In genomic region chrX:99148061-99148905, GRCm38 (mm10) we compare ENCODE assay signal across 11 mouse cellular contexts. TPM values are rescaled to one million over a fixed set of nuclear protein-coding genes. Genes with fewer than 3 reads are reported as not detected.
DNase-seq lines count a peak whose midpoint lies in the region; ATAC-seq and TF ChIP-seq lines count a peak whose summit lies in the region.
"Had no signal": no experiment of that assay in that cellular context is flagged by ENCODE, and none has a peak within 500 bp of the region (broad histone marks: within the 10 kb centered on the region; RNA-seq: fewer than 3 reads in every experiment).

No protein-coding gene starts in this region.

- intact Hi-C loops in left cerebral cortex, postnatal 25 days (cut with DNase I), result no loop called here

- no peak overlapping the region for H3K4me2 ChIP-seq in lung, embryonic 16.5 days (ENCODE audit: low read depth, low read length)
- no peak overlapping the region for H3K4me2 ChIP-seq in forebrain, embryonic 16.5 days (ENCODE audit: low read length)
- no peak overlapping the region for H3K4me2 ChIP-seq in neural tube, embryonic 15.5 days
- H3K4me2 ChIP-seq: heart, embryonic 15.5 days; liver, embryonic 15.5 days had no signal

- no peak overlapping the region for H3K9ac ChIP-seq in lung, embryonic 16.5 days (ENCODE audit: low read length)
- no peak overlapping the region for H3K9ac ChIP-seq in forebrain, embryonic 16.5 days (replicated peaks; ENCODE audit: low read depth, low read length)
- H3K9ac ChIP-seq in neural tube, embryonic 15.5 days (replicated peaks), result no peak overlapping the region
- H3K9ac ChIP-seq: heart, embryonic 15.5 days; liver, embryonic 15.5 days had no signal

- H3K27me3 ChIP-seq in lung, embryonic 16.5 days (ENCODE audit: control insufficient read depth, insufficient read depth, low read depth, low read length), result no peaks in the 10 kb centered on the region
- no peaks in the 10 kb centered on the region for H3K27me3 ChIP-seq in forebrain, embryonic 16.5 days (replicated peaks; ENCODE audit: control insufficient read depth, insufficient read depth, low read length)
- no peaks in the 10 kb centered on the region for H3K27me3 ChIP-seq in kidney, adult 2 months (replicated peaks; ENCODE audit: control insufficient read depth, insufficient read depth, low read length)
- H3K27me3 ChIP-seq in neural tube, embryonic 15.5 days (replicated peaks), result peaks cover 13% of the 10 kb centered on the region
- H3K27me3 ChIP-seq: heart, embryonic 15.5 days; liver, embryonic 15.5 days had no signal

- TF ChIP-seq POLR2A in kidney, adult 2 months (IDR thresholded peaks at IDR 0.05; ENCODE audit: low read depth, low read length), result no peak

- no peak for TF ChIP-seq CTCF in kidney, adult 2 months (conservative IDR thresholded peaks at IDR 0.05; ENCODE audit: insufficient read depth, insufficient read length, low read depth, low read length)

- peak overlapping the region; percentile 49 for H3K27ac ChIP-seq in lung, embryonic 16.5 days (ENCODE audit: low read length)
- peak overlapping the region; percentile 72 for H3K27ac ChIP-seq in forebrain, embryonic 16.5 days (ENCODE audit: low read length)
- no peak overlapping the region for H3K27ac ChIP-seq in kidney, adult 2 months (ENCODE audit: insufficient read depth, low read depth, low read length)
- no peak overlapping the region for H3K27ac ChIP-seq in neural tube, embryonic 15.5 days (replicated peaks)
- H3K27ac ChIP-seq: heart, embryonic 15.5 days; liver, embryonic 15.5 days had no signal

- ATAC-seq in lung, embryonic 16.5 days (ENCODE audit: low read depth), result peak; percentile 35; the same call in 1 of the 2 replicates
- peak; percentile 27; the same call in 1 of the 2 replicates for ATAC-seq in forebrain, embryonic 16.5 days
- ATAC-seq in neural tube, embryonic 15.5 days (ENCODE audit: low FRiP score), result peak; percentile 33; the same call in 1 of the 2 replicates

- no peak overlapping the region for H3K4me3 ChIP-seq in lung, embryonic 16.5 days (ENCODE audit: low read length)
- no peak overlapping the region for H3K4me3 ChIP-seq in forebrain, embryonic 16.5 days (replicated peaks; ENCODE audit: low read length)
- no peak overlapping the region for H3K4me3 ChIP-seq in kidney, adult 2 months (ENCODE audit: insufficient read depth, low read depth, low read length)
- H3K4me3 ChIP-seq in neural tube, embryonic 15.5 days (replicated peaks), result no peak overlapping the region
- H3K4me3 ChIP-seq: heart, embryonic 15.5 days; liver, embryonic 15.5 days had no signal

- H3K4me1 ChIP-seq in lung, embryonic 16.5 days (replicated peaks; ENCODE audit: control insufficient read depth, insufficient read depth, low read length), result peaks cover 25% of the 10 kb centered on the region
- peaks cover 80% of the 10 kb centered on the region for H3K4me1 ChIP-seq in forebrain, embryonic 16.5 days (replicated peaks; ENCODE audit: control insufficient read depth, insufficient read depth, low read length)
- peaks cover 26% of the 10 kb centered on the region for H3K4me1 ChIP-seq in kidney, adult 2 months (ENCODE audit: control insufficient read depth, insufficient read depth, low read length)
- peaks cover 7% of the 10 kb centered on the region; the same call in 1 of the 2 replicates for H3K4me1 ChIP-seq in neural tube, embryonic 15.5 days

- H3K9me3 ChIP-seq in lung, embryonic 16.5 days (ENCODE audit: control insufficient read depth, low read length), result no peaks in the 10 kb centered on the region
- no peaks in the 10 kb centered on the region for H3K9me3 ChIP-seq in forebrain, embryonic 16.5 days (ENCODE audit: control insufficient read depth, low read length)
- H3K9me3 ChIP-seq in neural tube, embryonic 15.5 days (replicated peaks), result no peaks in the 10 kb centered on the region
- H3K9me3 ChIP-seq: G1E; heart, embryonic 15.5 days; liver, embryonic 15.5 days had no signal

- 41% methylated on average over 11 of the region's 11 CpGs for WGBS in lung, embryonic 16.5 days
- WGBS in forebrain, embryonic 16.5 days, result 33% methylated on average over 11 of the region's 11 CpGs
- WGBS in kidney, adult 2 months, result 29% methylated on average over 8 of the region's 11 CpGs
- WGBS in neural tube, embryonic 15.5 days, result 42% methylated on average over 11 of the region's 11 CpGs

- no peaks in the 10 kb centered on the region for H3K36me3 ChIP-seq in lung, embryonic 16.5 days (ENCODE audit: control insufficient read depth, insufficient read depth, low read length)
- no peaks in the 10 kb centered on the region; the same call in 1 of the 2 replicates for H3K36me3 ChIP-seq in forebrain, embryonic 16.5 days (ENCODE audit: control insufficient read depth, insufficient read depth)
- H3K36me3 ChIP-seq in kidney, adult 2 months (ENCODE audit: control insufficient read depth, insufficient read depth, low read length), result no peaks in the 10 kb centered on the region; the same call in 1 of the 2 replicates
- H3K36me3 ChIP-seq in neural tube, embryonic 15.5 days, result peaks cover 6% of the 10 kb centered on the region; the same call in 1 of the 2 replicates
- H3K36me3 ChIP-seq: G1E; liver, embryonic 15.5 days had no signal

- no peak for DNase-seq in lung, postnatal 36 days
- peak; percentile 78 for DNase-seq in kidney, adult 2 months
- no peak for DNase-seq in thymus, adult 18-20 months
- DNase-seq in left cerebral cortex, postnatal 25 days (ENCODE audit: low spot score in 2 of 2), result no peak
- DNase-seq: adrenal gland, postnatal 14 days had no signal

RNA-seq across cellular contexts. Expression of gene Efnb1, which starts 12.4 kb away (rescaled TPM):
- polyA plus RNA-seq in lung, embryonic 16.5 days (2015; fragmentation: Nextera tagmentation; extraction: Ambion mirVana), result 29.8 and 31.6 TPM in 2 replicates
- polyA plus RNA-seq in forebrain, embryonic 16.5 days (2015; fragmentation: Nextera tagmentation; extraction: Ambion mirVana), result 50.1 and 57.6 TPM in 2 replicates
- polyA plus RNA-seq in kidney, adult 2 months (2012; rRNA removed), result 27.6 and 30.4 TPM in 2 replicates
- polyA plus RNA-seq in neural tube, embryonic 15.5 days (2015; fragmentation: Nextera tagmentation; extraction: Ambion mirVana), result 19.3 and 19.4 TPM in 2 replicates
- 10 to 100 TPM; 12.8 to 19.3 TPM for total RNA-seq in left cerebral cortex, postnatal 25 days (2021)
- total RNA-seq: G1E had no signal
- polyA plus RNA-seq: G1E had no signal

Comparison
In these comparisons a context has a peak if more than half of its experiments do, and no peak if none do; other contexts are left out.
1. H3K27ac ChIP-seq: peak in lung, embryonic 16.5 days (single experiment) and forebrain, embryonic 16.5 days (single experiment); none in kidney, adult 2 months (single experiment) and neural tube, embryonic 15.5 days (single experiment).
2. Peak in every context shown above with its lines, with median percentiles within 50 percentile points of each other: ATAC-seq.